Mouse (Mus musculus) heart, postnatal 0 days (tissue): Measurements from ENCODE around the gene Nptn.

Experiments used
- CTCF ChIP-seq: IDR thresholded peaks from 2 replicates; pipeline ENCODE4 v1.5.1; 2016; ENCODE audit warnings: antibody characterized with exemption, control low read depth, low read depth
- EP300 ChIP-seq: IDR thresholded peaks from 2 replicates; pipeline ENCODE4 v1.6.1; 2016; ENCODE audit warnings: antibody characterized with exemption, low read depth

- no peak for TF ChIP-seq EP300
- no peak for TF ChIP-seq CTCF
Observed at GRCm38 (mm10) chr9:58552083-58552482, 30.0 kb upstream of the Nptn start.
